Mouse (Mus musculus) 3134 (cell line): ENCODE measurements around the gene Atp8b4.
"Not testable (repeated sequence)": the region's sequence is repeated elsewhere in the genome, so short reads cannot be mapped to it uniquely, and the experiment has no call there.

ENCODE experiments used
- DNase-seq: peaks from one replicate; pipeline ENCODE4 v3.0.0-alpha.2; 2011; ENCODE audit warnings: low spot score; ENCODE audit not compliant: insufficient read length; ENCODE audit errors: extremely low read depth

Atp8b4 gene

GRCm38 (mm10) chr2:126500521-126500920, at the start of gene Atp8b4:
Atp8b4 (minus strand) TSS chr2:126500674.
- DNase-seq = no peak

GRCm38 (mm10) chr2:126549681-126550080, 49.2 kb upstream of the Atp8b4 start:
- DNase-seq = no peak

GRCm38 (mm10) chr2:126546392-126546791, 45.9 kb upstream of the Atp8b4 start:
- no peak for DNase-seq

GRCm38 (mm10) chr2:126545297-126545696, 44.8 kb upstream of the Atp8b4 start:
- no peak for DNase-seq

- no peak for DNase-seq
These were observed 41.7 kb upstream of the Atp8b4 start for GRCm38 (mm10) chr2:126542211-126542610.

GRCm38 (mm10) chr2:126540390-126540925, 40.0 kb upstream of the Atp8b4 start:
- DNase-seq = no peak

- no peak for DNase-seq
These were observed 37.2 kb upstream of the Atp8b4 start for GRCm38 (mm10) chr2:126537654-126538053.

- DNase-seq = no peak
These were observed 30.1 kb upstream of the Atp8b4 start for GRCm38 (mm10) chr2:126530581-126530980.

GRCm38 (mm10) chr2:126527461-126527860, 27.0 kb upstream of the Atp8b4 start:
- no peak for DNase-seq

- no peak for DNase-seq
These were observed 23.8 kb upstream of the Atp8b4 start for GRCm38 (mm10) chr2:126524271-126524670.

- DNase-seq = not testable (repeated sequence)
These were observed 22.7 kb upstream of the Atp8b4 start for GRCm38 (mm10) chr2:126523101-126523745.

GRCm38 (mm10) chr2:126522056-126522455, 21.6 kb upstream of the Atp8b4 start:
- no peak for DNase-seq

- no peak for DNase-seq
These were observed 21.0 kb upstream of the Atp8b4 start for GRCm38 (mm10) chr2:126521471-126521870.

- no peak for DNase-seq
These were observed 20.4 kb upstream of the Atp8b4 start for GRCm38 (mm10) chr2:126520828-126521227.

GRCm38 (mm10) chr2:126519872-126520581, 19.6 kb upstream of the Atp8b4 start:
- DNase-seq = no peak

- DNase-seq = no peak
These were observed 14.8 kb upstream of the Atp8b4 start for GRCm38 (mm10) chr2:126515069-126515826.

GRCm38 (mm10) chr2:126508228-126508627, 7.8 kb upstream of the Atp8b4 start:
- DNase-seq = no peak

GRCm38 (mm10) chr2:126507477-126507876, 7.0 kb upstream of the Atp8b4 start:
- no peak for DNase-seq

GRCm38 (mm10) chr2:126505156-126505555, 4.7 kb upstream of the Atp8b4 start:
- DNase-seq = no peak

GRCm38 (mm10) chr2:126499730-126500129, 744 bp downstream of the Atp8b4 start:
- DNase-seq = no peak

GRCm38 (mm10) chr2:126498761-126499452, 1.6 kb downstream of the Atp8b4 start:
- DNase-seq = no peak
